Mouse (Mus musculus) mesoderm, embryonic 11.5 days (tissue): Measurements from ENCODE around the gene Pheta1.

Experiments used
- DNase-seq: peaks from one replicate; pipeline ENCODE4 v3.0.0-alpha.2; 2012; ENCODE audit warnings: low read depth, low spot score

Pheta1 gene

DNA sequence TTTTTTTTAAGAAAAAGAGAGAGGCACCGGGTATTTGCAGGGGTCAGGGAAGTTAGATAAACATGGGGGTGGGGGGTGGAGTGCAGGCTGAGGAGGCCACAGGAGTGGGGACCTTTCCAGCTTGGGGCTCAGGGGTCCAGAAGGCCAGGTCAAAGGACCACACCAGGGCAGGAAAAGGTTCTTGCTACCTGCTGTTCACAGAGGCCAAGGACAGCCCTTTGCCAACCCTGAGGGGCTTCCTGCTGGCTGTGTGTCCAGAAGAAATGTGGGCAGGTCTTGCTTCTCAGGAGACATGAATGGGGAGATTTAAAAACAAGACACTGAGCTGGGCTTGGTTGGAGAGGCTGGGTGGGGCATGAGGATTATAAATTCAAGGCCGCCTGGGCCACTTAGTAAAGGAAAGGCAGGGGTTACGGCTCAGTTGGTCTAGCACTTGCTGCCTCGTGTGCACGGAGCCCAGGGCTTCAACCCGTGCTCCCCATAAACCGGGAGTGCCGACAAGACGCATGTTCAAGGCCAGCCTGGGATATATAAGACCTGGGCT is 41.1 kb downstream of the Pheta1 start:
- DNase-seq: no peak

DNA sequence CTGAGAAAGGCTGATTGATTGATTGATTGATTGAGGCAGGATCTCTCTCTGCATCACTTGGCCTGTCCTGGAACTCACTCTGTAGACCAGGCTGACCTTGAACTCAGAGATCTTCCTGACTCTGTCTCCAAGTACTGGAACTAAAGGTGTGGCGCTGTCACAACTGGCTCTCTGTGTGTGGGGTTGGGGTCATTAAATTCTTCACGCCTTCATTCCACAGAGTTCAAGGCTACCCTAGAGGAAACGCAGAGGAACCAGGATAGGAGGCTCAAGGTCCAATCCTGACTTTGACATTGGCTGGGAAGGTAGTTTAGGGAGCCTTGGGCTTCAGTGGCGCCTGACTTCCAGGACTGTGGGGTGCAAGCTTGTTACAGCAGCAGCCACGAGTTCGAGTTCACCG is 42.1 kb downstream of the Pheta1 start:
- no peak for DNase-seq

DNA sequence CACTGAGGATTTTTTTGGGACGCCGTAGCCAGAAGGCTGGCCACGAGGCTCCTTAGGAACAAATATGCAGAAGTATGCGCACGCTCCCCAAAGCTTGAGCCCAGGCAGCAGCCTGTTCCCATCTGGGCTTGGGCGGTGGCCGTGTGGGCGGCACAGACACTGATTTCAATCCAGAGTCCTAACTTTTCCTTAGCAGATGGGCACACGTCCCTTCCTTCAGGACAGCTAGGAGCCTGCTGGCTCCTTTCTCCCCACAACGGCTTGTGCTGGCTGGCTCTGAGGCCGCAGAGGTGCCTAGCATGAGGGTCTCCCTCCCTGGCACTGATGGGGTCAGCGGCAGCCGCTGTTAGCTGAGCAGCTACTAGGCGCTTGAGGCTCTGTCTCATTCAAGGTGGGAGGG is 43.5 kb downstream of the Pheta1 start:
- DNase-seq: no peak

DNA sequence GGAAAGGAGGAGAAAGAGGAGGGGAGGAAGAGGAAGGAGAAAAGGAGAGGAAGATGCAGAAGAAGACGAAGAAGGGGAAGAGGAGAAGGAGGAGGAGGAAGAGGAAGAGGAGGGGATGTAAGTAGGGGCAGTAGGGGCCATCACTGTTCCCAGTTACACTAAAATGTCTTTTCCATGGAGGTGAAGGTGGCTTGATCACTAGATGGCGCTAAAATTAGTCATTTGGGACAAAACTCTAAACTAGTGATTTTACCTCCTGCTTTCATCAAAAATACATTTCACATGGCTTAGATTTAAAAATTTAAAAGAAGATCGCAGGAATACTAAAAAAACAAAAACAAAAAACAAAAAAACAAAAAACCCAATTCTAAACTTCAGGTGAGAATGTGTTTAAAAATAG is 44.8 kb downstream of the Pheta1 start:
- DNase-seq: no peak

DNA sequence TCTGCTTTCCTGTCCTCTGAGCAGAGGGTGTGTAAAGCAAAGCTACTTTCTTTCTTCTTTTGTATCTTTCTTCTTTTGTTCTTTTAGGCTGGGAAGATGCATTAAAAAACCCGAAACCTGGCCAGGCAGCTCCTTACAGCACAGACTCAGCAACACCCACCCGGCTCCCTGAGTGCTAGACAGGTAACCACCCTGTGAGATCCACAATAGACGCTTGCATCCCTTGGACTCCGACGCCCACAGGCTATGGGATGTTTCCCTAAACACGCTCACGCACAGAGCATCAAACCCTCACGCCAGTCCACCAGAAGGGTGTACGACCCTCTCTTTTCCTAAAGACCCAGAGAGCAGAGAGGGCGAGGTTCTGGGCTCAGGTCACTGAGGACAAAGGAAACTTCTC is 45.9 kb downstream of the Pheta1 start:
- no peak for DNase-seq

DNA sequence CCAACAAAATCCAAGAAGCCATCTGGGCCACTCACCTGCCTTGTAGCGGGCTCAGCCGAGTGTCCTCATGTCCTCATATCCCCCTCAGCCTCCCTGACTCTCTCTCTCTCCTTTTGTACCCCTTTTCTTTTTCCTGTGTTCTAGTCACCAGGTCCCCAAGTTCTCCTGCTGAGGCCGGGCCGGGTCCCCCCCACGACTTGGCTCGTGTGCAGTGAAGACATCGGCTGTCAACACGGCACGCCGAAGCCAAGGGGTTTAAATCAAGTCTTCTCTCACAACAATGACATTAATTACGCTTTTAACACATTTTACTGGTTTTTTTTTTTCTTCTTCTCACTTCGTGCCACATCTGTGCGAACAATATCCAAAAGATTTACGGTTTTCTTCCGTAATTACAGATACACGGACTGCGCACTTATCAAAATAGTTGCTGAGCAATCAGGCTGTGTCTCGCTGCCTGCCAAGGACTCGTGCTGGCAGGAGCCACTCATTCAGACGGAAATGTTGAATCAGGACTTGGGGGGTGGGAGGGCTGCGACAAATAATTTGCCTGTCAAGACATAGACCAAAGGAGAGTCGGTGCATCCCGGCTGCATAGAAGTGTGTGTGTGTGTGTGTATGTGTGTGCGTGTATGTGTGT is 46.5 kb downstream of the Pheta1 start:
- peak; percentile 37 for DNase-seq

DNA sequence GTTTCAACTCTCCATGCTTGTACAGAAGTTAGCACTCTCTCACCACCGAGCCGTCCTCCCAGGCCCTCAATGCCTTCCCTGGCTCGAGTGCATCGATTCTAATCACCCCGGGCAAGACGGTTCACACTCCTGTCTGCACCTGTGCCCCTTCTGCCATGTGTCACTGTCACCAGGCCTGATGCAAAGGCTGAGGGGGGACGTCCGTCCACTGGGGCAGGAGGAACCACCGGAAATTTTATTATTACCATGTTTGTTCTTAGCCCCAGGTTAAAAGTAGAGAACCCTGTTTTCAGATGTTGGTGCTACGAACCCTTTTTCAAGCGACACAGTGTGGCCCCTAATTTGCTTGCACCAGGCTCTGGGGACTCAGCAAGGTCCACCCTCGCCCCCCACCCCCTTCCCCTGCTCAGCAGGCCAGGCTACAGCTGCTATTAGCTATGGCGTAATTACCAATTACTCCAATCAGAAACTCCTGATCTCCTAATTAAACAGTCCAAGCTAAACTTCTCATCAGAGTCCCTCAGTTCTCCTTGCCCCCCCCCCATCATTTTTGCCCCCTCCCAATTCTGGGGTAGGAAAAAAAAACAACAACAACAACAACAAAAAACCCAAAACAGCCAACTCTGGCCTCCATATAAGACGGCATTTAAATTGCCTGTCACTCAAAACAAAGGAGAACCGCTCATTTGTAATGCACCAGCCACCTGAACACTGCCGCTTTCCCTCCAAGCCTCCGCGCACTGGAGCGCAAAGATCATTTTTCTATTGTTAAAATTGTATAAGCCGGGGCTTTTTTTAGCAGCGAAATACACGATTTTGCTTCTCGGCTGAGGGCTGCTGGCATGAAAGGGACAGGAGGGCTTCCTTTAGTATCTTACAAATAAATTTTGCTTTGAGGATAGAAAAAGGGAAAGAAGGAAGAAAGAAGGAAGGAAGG is 54.3 kb downstream of the Pheta1 start:
- DNase-seq: no peak
